ENCODE assay signal across 31 mouse cellular contexts in the genomic region with DNA sequence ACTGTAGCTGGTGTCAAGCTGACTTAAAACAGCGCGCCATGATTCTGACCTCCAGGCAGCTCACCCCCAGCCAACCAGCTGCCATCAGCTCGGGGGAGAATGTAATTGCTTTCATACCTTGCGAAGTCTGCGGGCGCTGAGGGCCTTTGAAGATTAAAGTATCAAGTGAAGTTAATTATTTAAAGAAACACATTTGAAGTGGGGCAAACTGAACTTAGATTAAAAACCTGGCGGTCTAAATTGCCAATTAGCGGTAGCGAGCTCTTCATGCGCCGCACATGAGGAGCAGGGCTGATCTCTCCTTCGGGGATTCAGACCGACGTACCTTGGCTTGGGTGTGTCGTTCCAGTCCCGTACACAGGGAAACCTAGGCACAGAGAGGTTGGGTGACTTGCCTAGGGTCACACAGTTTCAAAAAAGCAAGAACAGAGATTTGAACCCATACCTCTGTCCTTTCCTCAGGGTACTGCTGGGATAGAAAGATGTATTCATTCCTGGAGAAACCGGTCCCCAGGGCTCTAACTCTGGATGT. TPM values are rescaled to one million over a fixed set of nuclear protein-coding genes. Genes with fewer than 3 reads are reported as not detected.
DNase-seq lines count a peak whose midpoint lies in the region; ATAC-seq lines count a peak whose summit lies in the region.
"Had no signal": no experiment of that assay in that cellular context is flagged by ENCODE, and none has a peak within 500 bp of the region (broad histone marks: within the 10 kb centered on the region; RNA-seq: fewer than 3 reads in every experiment).

No protein-coding gene starts in this region.

- 0 out of 2 replicates have a peak, but pooled peaks have one; percentile 53 for ATAC-seq in neural tube, embryonic 12.5 days (ENCODE audit: low FRiP score, low read depth)
- peak; percentile 6; the same call in 1 of the 2 replicates for ATAC-seq in hindbrain, embryonic 14.5 days (ENCODE audit: low FRiP score)
- ATAC-seq in midbrain, embryonic 16.5 days: peak; percentile 74
- ATAC-seq: intestine, embryonic 15.5 days; liver, embryonic 12.5 days; Patski had no signal

- 0 out of 2 replicates have a peak, but pooled peaks cover 2% of the 10 kb centered on the region for H3K27me3 ChIP-seq in neural tube, embryonic 12.5 days (replicated peaks)
- H3K27me3 ChIP-seq in hindbrain, embryonic 14.5 days (ENCODE audit: control insufficient read depth, insufficient read depth, low read length): no peaks in the 10 kb centered on the region
- no peaks in the 10 kb centered on the region for H3K27me3 ChIP-seq in midbrain, embryonic 16.5 days (ENCODE audit: control insufficient read depth, insufficient read depth, low read depth, low read length)
- H3K27me3 ChIP-seq: intestine, embryonic 15.5 days; limb, embryonic 13.5 days had no signal

- WGBS in neural tube, embryonic 12.5 days: 81% methylated on average over 17 of the region's 17 CpGs
- 66% methylated on average over 17 of the region's 17 CpGs for WGBS in hindbrain, embryonic 14.5 days
- WGBS in midbrain, embryonic 16.5 days: 64% methylated on average over 17 of the region's 17 CpGs

- no peaks in the 10 kb centered on the region for H3K36me3 ChIP-seq in neural tube, embryonic 12.5 days
- no peaks in the 10 kb centered on the region for H3K36me3 ChIP-seq in hindbrain, embryonic 14.5 days (replicated peaks; ENCODE audit: control insufficient read depth, insufficient read depth)
- H3K36me3 ChIP-seq in midbrain, embryonic 16.5 days (ENCODE audit: control insufficient read depth, insufficient read depth, low read length): no peaks in the 10 kb centered on the region
- H3K36me3 ChIP-seq: forebrain, embryonic 10.5 days; G1E; heart, embryonic 10.5 days; intestine, embryonic 15.5 days; limb, embryonic 13.5 days; liver, embryonic 12.5 days had no signal

- no peak overlapping the region for H3K9ac ChIP-seq in neural tube, embryonic 12.5 days
- no peak overlapping the region for H3K9ac ChIP-seq in hindbrain, embryonic 14.5 days
- H3K9ac ChIP-seq in midbrain, embryonic 16.5 days (ENCODE audit: low read depth, low read length): no peak overlapping the region
- H3K9ac ChIP-seq: intestine, embryonic 15.5 days; limb, embryonic 13.5 days; liver, embryonic 12.5 days had no signal

- H3K4me3 ChIP-seq in neural tube, embryonic 12.5 days: no peak overlapping the region
- no peak overlapping the region for H3K4me3 ChIP-seq in hindbrain, embryonic 14.5 days (replicated peaks; ENCODE audit: low read length)
- no peak overlapping the region for H3K4me3 ChIP-seq in midbrain, embryonic 16.5 days (ENCODE audit: low read depth, low read length)
- H3K4me3 ChIP-seq: forebrain, embryonic 10.5 days; heart, embryonic 10.5 days; intestine, embryonic 15.5 days; limb, embryonic 13.5 days; liver, embryonic 12.5 days had no signal

- H3K4me1 ChIP-seq in neural tube, embryonic 12.5 days: peaks cover 6% of the 10 kb centered on the region; the same call in 1 of the 2 replicates
- peaks cover 8% of the 10 kb centered on the region; the same call in 1 of the 2 replicates for H3K4me1 ChIP-seq in hindbrain, embryonic 14.5 days (replicated peaks; ENCODE audit: control insufficient read depth, insufficient read depth, low read length)
- H3K4me1 ChIP-seq in midbrain, embryonic 16.5 days (ENCODE audit: control insufficient read depth, insufficient read depth, low read length): peaks cover 4% of the 10 kb centered on the region; the same call in 1 of the 2 replicates
- H3K4me1 ChIP-seq: forebrain, embryonic 10.5 days; heart, embryonic 10.5 days; intestine, embryonic 15.5 days; limb, embryonic 13.5 days; liver, embryonic 12.5 days had no signal

- H3K27ac ChIP-seq in neural tube, embryonic 12.5 days: no peak overlapping the region
- peak overlapping the region; percentile 84 for H3K27ac ChIP-seq in hindbrain, embryonic 14.5 days
- H3K27ac ChIP-seq in midbrain, embryonic 16.5 days (ENCODE audit: low read length): peak overlapping the region; percentile 68
- H3K27ac ChIP-seq: forebrain, embryonic 10.5 days; heart, embryonic 10.5 days; intestine, embryonic 15.5 days; limb, embryonic 13.5 days; liver, embryonic 12.5 days; stomach, postnatal 0 days had no signal

- intact Hi-C loops in gastrocnemius, postnatal 36 days (cut with DNase I): no loop called here

- no peaks in the 10 kb centered on the region for H3K9me3 ChIP-seq in neural tube, embryonic 12.5 days
- H3K9me3 ChIP-seq in hindbrain, embryonic 14.5 days (ENCODE audit: control insufficient read depth, low read length): no peaks in the 10 kb centered on the region
- no peaks in the 10 kb centered on the region for H3K9me3 ChIP-seq in midbrain, embryonic 16.5 days (replicated peaks; ENCODE audit: control insufficient read depth, low read length, poor library complexity, severe bottlenecking)
- H3K9me3 ChIP-seq: intestine, embryonic 15.5 days had no signal

- no peak overlapping the region for H3K4me2 ChIP-seq in neural tube, embryonic 12.5 days (replicated peaks)
- 0 out of 2 replicates have a peak overlapping the region, but pooled peaks have one; percentile 1 for H3K4me2 ChIP-seq in hindbrain, embryonic 14.5 days (replicated peaks)
- H3K4me2 ChIP-seq in midbrain, embryonic 16.5 days (ENCODE audit: low read length): no peak overlapping the region
- H3K4me2 ChIP-seq: intestine, embryonic 15.5 days; limb, embryonic 13.5 days; liver, embryonic 12.5 days had no signal

- no peak for DNase-seq in neural tube, embryonic 10.5 days (ENCODE audit: extremely low spot score, low spot score)
- no peak for DNase-seq in hindbrain, embryonic 14.5 days (ENCODE audit: low spot score)
- DNase-seq in gastrocnemius, postnatal 36 days: no peak
- DNase-seq in adrenal gland, postnatal 25 days: no peak
- DNase-seq in c-Kit-positive CD71-positive TER-119-positive erythroid progenitor cells, embryonic 14.5 days (ENCODE audit: low spot score): no peak
- DNase-seq: adrenal gland, adult 2 months; B cell, adult 2 months; cerebellum, adult 8-10 months; cerebellum, postnatal 36 days; heart, postnatal 4 days; kidney, adult 9 months; kidney, postnatal 14 days; lung, adult 18-20 months; lung, postnatal 10 days; thymus, adult 2 months had no signal

RNA-seq across cellular contexts. Expression of a gene that starts 9.0 kb away (rescaled TPM):
- 0.10 and 0.18 TPM in 2 replicates for polyA plus RNA-seq in neural tube, embryonic 12.5 days (2016; fragmentation: Nextera tagmentation; extraction: Ambion mirVana)
- 0.09 and 0.16 TPM in 2 replicates for polyA plus RNA-seq in hindbrain, embryonic 14.5 days (2014; fragmentation: Nextera tagmentation; extraction: Ambion mirVana)
- 0.26 and 1.6 TPM in 2 replicates for polyA plus RNA-seq in midbrain, embryonic 16.5 days (2015; fragmentation: Nextera tagmentation; extraction: Ambion mirVana)
- total RNA-seq in gastrocnemius, postnatal 36 days (2021): 10 to 100 TPM; 12.6 to 26.2 TPM
- 0.30 and 0.52 TPM in 2 replicates for total RNA-seq in adrenal gland, postnatal 25 days (2021)
- total RNA-seq: CH12.LX; granulocyte monocyte progenitor cell, adult 5-6 weeks; heart, postnatal 4 days; megakaryocyte progenitor cell, adult 5-6 weeks; monocyte, adult 5-6 weeks had no signal
- polyA plus RNA-seq: G1E; heart, embryonic 10.5 days; limb, embryonic 13.5 days; liver, embryonic 12.5 days had no signal

RNA-seq across cellular contexts. Expression of a gene that starts 21.7 kb away (rescaled TPM):
- polyA plus RNA-seq in neural tube, embryonic 12.5 days (2016; fragmentation: Nextera tagmentation; extraction: Ambion mirVana): 0.82 and 1.6 TPM in 2 replicates
- polyA plus RNA-seq in hindbrain, embryonic 14.5 days (2014; fragmentation: Nextera tagmentation; extraction: Ambion mirVana): 5.5 and 6.1 TPM in 2 replicates
- 6.0 and 6.3 TPM in 2 replicates for polyA plus RNA-seq in midbrain, embryonic 16.5 days (2015; fragmentation: Nextera tagmentation; extraction: Ambion mirVana)
- total RNA-seq in gastrocnemius, postnatal 36 days (2021): 100 to 1,000 TPM; 103 to 105 TPM
- total RNA-seq in adrenal gland, postnatal 25 days (2021): 4.6 and 6.1 TPM in 2 replicates
- total RNA-seq: CH12.LX; G1E; granulocyte monocyte progenitor cell, adult 5-6 weeks; megakaryocyte progenitor cell, adult 5-6 weeks; monocyte, adult 5-6 weeks had no signal
- polyA plus RNA-seq: G1E, Patski had no signal

RNA-seq across cellular contexts. Expression of a gene that starts 31.9 kb away (rescaled TPM):
- 0.10 TPM in 2 replicates for polyA plus RNA-seq in neural tube, embryonic 12.5 days (2016; fragmentation: Nextera tagmentation; extraction: Ambion mirVana)
- not detected in 2 replicates for polyA plus RNA-seq in hindbrain, embryonic 14.5 days (2014; fragmentation: Nextera tagmentation; extraction: Ambion mirVana)
- 0.10 and 0.19 TPM in 2 replicates for polyA plus RNA-seq in midbrain, embryonic 16.5 days (2015; fragmentation: Nextera tagmentation; extraction: Ambion mirVana)
- total RNA-seq in gastrocnemius, postnatal 36 days (2021): under 1 TPM; 0.17 to 0.20 TPM
- total RNA-seq in adrenal gland, postnatal 25 days (2021): not detected in 2 replicates
- total RNA-seq: adrenal gland, adult 2 months; CH12.LX; G1E; gastrocnemius, adult 8-10 months; granulocyte monocyte progenitor cell, adult 5-6 weeks; heart, postnatal 4 days; megakaryocyte progenitor cell, adult 5-6 weeks; monocyte, adult 5-6 weeks had no signal
- polyA plus RNA-seq: adrenal gland, adult 2 months; G1E; heart, embryonic 10.5 days; intestine, embryonic 15.5 days; liver, embryonic 12.5 days; neural tube, embryonic 11.5 days; Patski; stomach, postnatal 0 days had no signal

RNA-seq across cellular contexts. Expression of a gene that starts 39.5 kb away (rescaled TPM):
- 15.8 and 16.7 TPM in 2 replicates for polyA plus RNA-seq in neural tube, embryonic 12.5 days (2016; fragmentation: Nextera tagmentation; extraction: Ambion mirVana)
- 13.3 and 14.0 TPM in 2 replicates for polyA plus RNA-seq in hindbrain, embryonic 14.5 days (2014; fragmentation: Nextera tagmentation; extraction: Ambion mirVana)
- 14.3 and 14.6 TPM in 2 replicates for polyA plus RNA-seq in midbrain, embryonic 16.5 days (2015; fragmentation: Nextera tagmentation; extraction: Ambion mirVana)
- total RNA-seq in gastrocnemius, postnatal 36 days (2021): 1 to 10 TPM; 4.0 to 4.8 TPM
- 14.0 and 15.7 TPM in 2 replicates for total RNA-seq in adrenal gland, postnatal 25 days (2021)

RNA-seq across cellular contexts. Expression of a gene that starts 55.3 kb away (rescaled TPM):
- polyA plus RNA-seq in neural tube, embryonic 12.5 days (2016; fragmentation: Nextera tagmentation; extraction: Ambion mirVana): 0.33 and 0.55 TPM in 2 replicates
- 0.13 and 0.22 TPM in 2 replicates for polyA plus RNA-seq in hindbrain, embryonic 14.5 days (2014; fragmentation: Nextera tagmentation; extraction: Ambion mirVana)
- 0.18 and 0.20 TPM in 2 replicates for polyA plus RNA-seq in midbrain, embryonic 16.5 days (2015; fragmentation: Nextera tagmentation; extraction: Ambion mirVana)
- total RNA-seq in gastrocnemius, postnatal 36 days (2021): under 1 TPM; 0.13 to 0.32 TPM
- total RNA-seq in adrenal gland, postnatal 25 days (2021): 0.67 and 0.95 TPM in 2 replicates
- total RNA-seq: CH12.LX; G1E; gastrocnemius, adult 8-10 months; granulocyte monocyte progenitor cell, adult 5-6 weeks; heart, postnatal 4 days; megakaryocyte progenitor cell, adult 5-6 weeks; monocyte, adult 5-6 weeks had no signal
- polyA plus RNA-seq: adrenal gland, adult 2 months; G1E had no signal

Comparison
In these comparisons a context has a peak if more than half of its experiments do, and no peak if none do; other contexts are left out.
1. ATAC-seq: peak in every context shown above with its lines; median percentile 74 in midbrain, embryonic 16.5 days; 53 in neural tube, embryonic 12.5 days; 6 in hindbrain, embryonic 14.5 days.